Mouse (Mus musculus): ENCODE measurements around the gene Hba-x. TPM values are rescaled to one million over a fixed set of nuclear protein-coding genes. Genes with fewer than 3 reads are reported as not detected.
"Not testable (repeated sequence)": the region's sequence is repeated elsewhere in the genome, so short reads cannot be mapped to it uniquely, and the experiment has no call there.

Gene Hba-x
- total RNA-seq, 4 experiments from 2014 or later = not detected

DNA sequence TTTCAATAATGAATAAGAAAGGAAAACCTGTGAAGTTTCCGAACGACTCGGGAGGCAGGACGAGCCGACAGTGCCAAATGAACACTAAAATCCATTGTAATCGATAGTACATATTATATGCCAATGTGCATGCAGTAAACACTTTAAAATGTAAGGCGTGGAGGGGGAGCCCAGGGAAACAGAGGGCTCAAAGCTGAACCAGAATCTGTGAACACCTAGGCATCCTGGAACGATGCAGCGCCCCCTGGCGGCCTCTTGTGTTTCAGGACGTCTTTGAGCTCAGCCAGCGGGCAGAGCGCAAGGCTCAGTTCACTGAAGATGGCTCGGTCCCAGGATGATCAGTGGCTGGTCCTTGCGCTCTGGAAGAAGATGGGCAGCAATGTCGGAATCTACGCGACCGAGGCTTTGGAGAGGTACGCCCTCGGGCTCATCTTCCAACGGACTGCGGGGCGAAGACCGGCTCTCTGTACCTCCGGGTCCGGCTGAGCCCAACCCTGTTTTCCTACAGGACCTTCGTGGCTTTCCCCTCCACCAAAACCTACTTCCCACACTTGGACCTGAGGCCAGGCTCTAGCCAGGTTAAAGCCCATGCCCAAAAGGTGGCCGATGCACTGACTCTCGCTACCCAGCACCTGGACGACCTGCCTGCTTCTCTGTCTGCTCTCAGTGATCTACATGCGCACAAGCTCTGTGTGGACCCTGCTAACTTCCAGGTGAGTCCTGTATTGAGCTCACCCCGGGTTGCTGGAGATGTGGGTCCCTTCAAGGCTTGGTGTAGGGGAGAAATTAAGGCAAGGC is 10.7 kb downstream of the Hba-x start, which contains the start of gene Hbq1b:
Hbq1b (plus strand) TSS at position 271 of the 798 bp plus-strand sequence.
- peak; percentile 45 for DNase-seq

DNA sequence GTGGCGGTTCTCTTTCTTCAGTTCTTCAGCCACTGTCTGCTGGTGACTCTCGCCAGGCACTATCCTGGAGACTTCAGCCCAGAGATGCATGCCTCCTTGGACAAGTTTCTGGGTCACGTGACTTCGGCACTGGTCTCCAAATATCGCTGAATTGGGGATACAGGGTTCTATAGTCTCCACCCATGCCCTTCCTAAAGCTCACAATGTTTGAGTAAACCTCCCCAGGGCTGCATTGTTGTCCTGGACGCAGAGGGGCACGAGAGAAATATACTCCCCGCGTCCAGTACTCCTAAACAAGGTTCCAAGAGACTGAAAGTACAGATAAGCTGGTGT is 11.3 kb downstream of the Hba-x start:
- no peak for DNase-seq

DNA sequence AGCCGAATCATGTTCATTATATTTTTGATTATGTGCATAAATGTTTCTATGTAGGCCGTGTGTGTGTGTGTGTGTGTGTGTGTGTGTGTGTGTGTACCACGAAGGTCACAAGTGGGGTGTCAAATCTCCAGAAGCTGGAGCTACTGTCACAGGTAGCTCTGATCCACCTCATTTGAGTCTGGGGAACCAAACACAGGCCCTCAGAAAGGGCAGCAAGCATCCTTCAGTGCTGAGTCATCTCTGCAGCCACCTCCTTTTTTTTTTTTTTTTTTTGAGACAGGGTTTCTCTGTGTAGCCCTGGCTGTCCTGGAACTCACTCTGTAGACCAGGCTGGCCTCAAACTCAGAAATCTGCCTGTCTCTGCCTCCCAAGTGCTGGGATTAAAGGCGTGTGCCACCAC is 16.6 kb downstream of the Hba-x start:
- DNase-seq = not testable (repeated sequence)

DNA sequence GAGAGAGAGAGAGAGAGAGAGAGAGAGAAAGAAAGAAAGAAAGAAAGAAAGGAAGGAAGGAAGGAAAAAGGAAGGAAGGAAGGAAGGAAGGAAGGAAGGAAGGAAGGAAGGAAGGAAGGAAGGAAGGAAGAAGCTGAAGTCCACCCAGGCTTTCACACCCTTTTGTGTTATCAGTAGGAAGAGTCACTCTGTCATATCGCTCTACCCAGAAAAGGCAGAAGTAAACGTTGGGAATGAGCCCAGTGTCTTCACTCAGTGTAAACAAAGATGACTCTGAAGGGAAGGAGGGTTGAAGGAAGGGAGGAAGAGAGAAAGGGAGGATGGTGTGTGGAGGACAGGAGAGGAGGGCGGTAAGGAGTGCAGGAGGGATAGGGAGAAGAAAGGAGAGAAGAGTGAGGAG is 17.3 kb downstream of the Hba-x start:
- not testable (repeated sequence) for DNase-seq

DNA sequence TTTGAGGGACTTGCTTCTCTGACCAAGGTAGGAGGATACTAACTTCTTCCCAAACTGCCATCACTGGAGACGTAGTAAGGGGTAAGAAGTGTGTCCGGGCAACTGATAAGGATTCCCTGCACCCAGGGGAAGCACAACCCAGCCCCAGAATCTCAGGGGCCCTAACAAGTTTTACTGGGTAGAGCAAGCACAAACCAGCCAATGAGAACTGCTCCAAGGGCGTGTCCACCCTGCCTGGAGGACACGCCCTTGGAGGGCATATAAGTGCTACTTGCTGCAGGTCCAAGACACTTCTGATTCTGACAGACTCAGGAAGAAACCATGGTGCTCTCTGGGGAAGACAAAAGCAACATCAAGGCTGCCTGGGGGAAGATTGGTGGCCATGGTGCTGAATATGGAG is 20.0 kb downstream of the Hba-x start, which contains the start of gene Hba-a2:
Hba-a2 (plus strand) TSS at position 287 of the 400 bp plus-strand sequence.
- DNase-seq = not testable (repeated sequence)

DNA sequence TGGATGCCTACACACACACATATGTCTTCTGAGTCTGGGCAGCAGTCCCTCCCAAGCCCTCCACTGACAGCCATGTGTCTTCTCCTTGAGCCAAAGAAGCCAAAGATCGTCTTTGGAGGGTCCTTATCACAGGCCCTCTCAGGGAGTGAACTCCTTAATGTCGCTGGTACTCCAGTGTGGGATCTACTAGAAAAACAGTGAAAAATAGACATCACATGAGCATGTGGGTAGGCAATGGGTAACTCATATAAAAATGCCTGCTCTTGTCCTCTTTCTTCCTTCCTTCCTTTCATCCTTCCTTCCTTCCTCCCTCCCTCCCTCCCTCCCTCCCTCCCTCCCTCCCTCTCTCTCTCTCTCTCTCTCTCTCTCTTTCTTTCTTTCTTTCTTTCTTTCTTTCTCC is 21.2 kb downstream of the Hba-x start:
- DNase-seq = not testable (repeated sequence)

DNA sequence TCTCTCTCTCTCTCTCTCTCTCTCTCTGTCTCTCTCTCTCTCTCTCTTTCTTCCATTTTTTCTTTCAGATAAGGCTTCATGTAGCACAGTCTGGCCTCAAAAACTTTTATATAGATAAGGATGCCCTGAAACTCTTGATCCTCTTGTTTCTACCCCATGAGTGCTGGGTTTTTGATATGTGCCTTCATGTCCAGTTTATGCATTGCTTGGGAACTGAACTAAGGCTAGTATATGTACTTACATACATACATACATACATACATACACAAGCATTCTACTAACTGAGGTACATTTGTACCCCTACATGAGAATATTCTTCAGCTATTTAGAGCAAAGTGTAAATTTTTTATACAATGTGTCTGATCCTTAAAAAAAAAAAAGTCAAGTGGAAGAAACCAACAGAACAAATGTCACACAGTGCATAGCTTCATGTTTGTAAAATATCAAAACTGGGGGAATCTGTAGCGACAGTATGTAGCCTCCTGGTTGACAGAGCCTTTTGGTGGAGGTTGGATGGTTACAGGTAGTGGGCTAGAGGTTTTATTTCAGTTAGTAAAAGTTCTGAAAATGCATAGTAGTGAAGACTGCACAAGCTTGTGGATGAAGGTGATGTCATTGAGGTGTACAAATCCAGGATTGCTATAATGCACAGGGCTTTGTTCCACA is 21.8 kb downstream of the Hba-x start:
- DNase-seq = no peak

DNA sequence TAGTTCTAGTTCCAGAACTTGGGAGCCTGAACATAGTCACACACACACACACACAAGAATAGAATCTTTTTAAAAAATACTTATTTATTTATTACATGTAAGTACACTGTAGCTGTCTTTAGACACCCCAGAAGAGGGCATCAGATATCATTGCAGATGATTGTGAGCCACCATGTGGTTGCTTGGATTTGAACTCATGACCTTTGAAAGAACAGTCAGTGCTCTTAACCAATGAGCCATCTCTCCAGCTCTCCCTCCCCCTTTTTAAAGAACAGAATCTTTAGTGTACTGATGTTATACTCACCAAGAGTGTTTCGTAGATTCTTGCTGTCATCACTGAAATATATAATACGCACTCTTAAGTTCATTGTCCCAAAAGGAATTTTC is 22.3 kb downstream of the Hba-x start:
- no peak for DNase-seq

DNA sequence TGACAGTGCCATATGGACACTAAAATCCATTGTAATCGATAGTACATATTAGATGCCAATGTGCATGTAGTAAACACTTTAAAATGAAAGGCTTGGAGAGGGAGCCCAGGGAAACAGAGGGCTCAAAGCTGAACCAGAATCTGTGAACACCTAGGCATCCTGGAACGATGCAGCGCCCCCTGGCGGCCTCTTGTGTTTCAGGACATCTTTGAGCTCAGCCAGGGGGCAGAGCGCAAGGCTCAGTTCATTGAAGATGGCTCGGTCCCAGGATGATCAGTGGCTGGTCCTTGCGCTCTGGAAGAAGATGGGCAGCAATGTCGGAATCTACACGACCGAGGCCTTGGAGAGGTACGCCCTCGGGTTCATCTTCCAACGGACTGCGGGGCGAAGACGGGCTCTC is 23.7 kb downstream of the Hba-x start, which contains the start of gene Hbq1a:
Hbq1a (plus strand) TSS at position 205 of the 400 bp plus-strand sequence.
- not testable (repeated sequence) for DNase-seq

DNA sequence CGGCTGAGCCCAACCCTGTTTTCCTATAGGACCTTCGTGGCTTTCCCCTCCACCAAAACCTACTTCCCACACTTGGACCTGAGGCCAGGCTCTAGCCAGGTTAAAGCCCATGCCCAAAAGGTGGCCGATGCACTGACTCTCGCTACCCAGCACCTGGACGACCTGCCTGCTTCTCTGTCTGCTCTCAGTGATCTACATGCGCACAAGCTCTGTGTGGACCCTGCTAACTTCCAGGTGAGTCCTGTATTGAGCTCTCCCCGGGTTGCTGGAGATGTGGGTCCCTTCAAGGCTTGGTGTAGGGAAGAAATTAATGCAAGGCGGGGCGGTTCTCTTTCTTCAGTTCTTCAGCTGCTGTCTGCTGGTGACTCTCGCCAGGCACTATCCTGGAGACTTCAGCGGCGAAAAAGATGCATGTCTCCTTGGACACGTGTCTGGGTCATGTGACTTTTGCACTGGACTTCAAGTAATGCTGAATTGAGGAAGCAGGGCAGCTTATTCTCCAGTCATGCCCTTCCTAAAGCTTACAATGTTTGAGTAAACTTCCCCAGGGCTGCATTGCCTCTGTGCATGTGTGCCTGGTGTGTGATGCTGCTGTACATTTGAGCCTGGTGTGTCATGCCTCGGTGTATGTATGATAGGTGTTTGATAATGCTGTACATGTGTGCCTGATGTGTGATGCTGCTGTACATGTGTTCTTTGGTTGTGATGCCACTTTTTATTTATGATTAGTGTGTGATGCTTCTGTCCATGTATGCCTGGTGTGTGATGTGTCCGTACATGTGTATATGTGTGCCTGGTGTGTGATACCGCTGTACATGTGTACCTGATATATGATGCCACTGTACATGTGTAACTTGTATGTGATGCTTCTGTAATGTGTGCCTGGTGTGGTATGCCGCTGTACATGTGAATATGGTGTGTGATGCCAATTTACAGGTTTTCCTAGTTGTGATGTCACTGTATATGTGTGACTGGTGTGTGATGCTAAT is 24.4 kb downstream of the Hba-x start:
- DNase-seq = no peak

DNA sequence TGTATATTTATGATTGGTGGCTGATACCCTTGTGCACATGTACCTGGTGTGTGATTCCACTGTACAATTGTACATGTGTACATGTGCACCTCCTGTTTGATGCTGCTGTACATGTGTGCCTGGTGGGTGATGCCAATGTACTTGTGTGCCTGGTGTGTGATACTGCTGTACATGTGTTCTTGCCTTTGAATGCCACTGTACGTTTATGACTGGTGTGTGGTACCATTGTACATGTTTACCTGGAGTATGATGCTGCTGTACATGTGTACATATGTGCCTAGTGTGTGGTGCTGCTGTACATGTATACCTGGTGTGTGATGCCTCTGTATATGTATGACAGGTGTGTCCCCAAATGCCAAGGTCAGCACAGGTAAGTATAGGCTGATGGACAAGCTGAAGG is 25.3 kb downstream of the Hba-x start:
- no peak for DNase-seq

DNA sequence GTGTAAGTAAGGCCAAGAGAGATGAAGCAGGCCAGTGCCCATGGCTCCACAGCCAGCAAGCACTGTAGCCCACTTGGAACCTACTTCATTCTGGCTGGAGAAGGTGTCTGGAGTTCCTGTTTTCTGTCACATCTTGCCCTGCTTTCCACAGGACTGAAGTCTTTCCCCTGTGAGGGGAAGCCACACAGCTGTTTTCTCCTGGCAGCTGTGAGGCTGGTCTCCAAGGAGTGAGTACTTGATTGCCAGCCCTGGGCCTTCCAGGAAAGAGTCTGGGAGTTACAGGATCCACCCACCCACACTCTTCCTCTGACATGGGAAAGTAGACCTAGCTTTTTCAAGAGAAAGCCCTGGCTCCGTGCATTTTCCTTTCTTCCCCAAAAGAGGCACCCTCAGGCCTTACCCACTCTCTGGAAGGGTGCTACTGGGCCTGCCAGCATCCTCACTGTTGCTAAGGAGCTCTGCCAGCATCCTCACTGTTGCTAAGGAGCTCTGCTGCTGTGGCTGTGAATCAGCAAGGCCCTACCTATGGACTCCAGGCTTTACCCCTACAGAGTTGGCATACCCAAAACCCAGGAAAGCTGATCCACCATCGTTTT is 26.7 kb downstream of the Hba-x start:
- DNase-seq = no peak

DNA sequence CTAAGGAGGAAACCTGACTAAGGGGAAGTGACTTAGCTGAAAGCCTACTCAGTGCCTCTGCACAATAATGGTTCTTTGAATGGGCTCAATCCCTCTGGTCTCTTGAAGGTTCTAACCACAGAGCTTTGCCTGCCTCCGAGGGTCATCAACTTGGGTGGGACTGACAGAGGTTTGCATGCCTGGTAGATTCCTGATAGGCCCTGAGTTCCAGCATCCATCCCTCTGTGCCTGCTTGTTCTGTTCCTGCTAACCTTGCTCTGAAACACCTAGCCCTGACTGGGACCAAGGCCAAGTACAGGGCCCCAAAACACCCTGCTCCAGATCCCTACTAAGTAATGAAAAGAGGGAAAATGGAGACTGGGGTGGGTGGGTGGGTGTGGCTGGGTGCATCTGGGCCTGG is 27.3 kb downstream of the Hba-x start:
- DNase-seq = no peak

DNA sequence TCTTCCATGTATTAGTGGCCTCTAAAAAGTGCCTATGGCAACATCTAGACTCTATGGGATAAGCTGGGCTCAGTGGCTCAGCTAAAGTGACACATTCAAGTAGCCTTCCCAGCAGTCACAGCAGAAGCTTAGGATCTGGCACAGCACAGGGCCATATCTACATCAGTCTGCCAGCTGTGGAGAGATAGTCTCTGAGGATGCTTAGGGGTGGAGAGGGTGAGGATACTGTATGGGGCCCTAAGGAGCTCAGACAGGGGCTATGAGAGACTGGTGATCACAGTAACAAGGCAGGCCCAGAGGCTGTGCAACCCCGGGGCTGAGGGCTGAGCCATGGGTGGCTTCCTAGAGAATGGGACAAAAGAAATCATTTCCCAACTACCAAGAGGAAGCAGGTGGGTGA is 30.8 kb downstream of the Hba-x start:
- no peak for DNase-seq

DNA sequence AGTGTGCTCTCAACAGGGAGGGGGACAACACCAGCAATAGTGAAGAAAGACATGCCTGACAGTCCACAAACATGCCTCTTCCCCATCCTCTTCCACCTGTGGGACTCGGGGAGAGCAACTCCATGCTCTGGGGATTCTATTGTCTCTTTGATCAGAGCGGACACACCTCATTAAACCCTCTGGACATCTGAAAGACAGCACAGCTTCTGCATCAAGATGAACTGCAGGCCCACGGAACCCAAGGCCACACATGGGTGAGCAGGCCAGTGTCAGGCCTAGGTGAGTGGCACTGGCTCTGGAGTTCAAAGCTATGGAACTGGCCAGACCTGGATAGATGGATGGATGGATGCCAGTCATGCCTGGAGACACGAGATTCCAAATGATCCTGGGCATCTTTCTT is 33.2 kb downstream of the Hba-x start:
- no peak for DNase-seq

DNA sequence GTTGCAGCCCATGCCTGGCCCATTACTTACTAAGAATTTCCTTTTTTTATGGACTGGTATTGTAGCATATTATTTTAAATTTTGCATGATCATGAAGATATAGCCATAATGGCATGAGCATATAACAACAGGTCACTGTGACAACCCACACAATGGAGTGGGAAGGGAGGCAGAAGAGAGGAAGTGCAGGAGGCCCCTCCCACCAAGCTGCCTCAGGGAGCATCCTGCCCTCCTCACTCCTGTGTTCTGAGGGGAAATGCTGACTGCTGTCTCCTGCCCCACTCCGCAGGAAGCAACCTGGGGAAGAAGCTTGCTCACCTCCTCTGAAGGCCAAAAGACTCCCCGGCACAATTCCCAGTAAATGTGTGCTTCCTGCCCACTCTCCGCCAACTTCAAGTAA is 33.7 kb downstream of the Hba-x start:
- DNase-seq = no peak

DNA sequence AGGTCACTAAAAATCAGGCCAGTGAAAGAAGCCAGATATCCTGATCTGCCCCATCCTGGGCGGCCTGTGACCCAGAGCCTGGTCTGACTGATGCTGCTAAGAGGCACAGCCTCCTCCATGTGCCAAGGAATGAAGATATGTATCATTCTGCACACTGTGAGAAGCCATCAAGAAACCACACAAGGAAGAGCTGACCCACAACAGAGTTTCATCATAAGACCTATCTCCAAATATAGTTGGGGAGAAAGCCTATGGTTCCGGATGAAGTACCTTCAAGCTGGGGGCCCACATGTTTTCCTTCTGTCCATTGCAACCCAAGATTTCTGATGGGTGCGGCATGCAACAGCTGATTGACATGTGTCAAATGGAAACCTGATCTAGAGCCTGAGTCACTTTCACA is 39.8 kb downstream of the Hba-x start:
- no peak for DNase-seq

DNA sequence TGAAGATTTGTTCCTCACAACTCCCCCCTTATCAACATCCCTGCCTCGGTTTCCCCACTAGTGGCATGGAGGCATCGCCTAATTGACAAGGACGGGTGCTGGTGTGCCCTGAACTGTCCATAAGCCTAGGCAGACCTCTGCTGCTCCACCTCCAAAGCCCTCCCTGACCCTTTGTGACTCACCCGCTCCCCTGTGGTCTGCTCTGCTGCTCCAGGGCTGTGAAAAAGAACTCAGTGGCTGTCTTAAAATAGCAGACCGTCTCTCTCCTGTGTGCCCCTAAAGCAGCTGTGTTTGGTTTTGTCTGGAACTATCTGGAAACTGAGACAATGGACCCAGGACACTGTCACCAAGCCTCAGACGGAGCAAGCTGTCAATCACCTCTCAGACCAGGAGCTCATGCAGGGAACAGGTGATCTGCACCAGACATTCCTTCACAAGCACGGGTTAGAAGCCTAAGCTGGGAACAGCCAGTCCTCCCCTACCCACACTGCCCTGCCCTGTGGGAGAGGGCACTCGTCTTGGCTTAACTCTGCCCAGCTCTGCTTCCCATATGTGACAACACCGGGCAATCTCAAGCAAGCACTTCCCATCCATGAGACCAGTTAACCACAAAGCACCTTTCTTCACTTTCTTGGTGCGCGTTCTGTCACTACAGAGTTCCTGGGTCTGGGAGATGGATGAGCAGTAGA is 44.5 kb downstream of the Hba-x start:
- no peak for DNase-seq

DNA sequence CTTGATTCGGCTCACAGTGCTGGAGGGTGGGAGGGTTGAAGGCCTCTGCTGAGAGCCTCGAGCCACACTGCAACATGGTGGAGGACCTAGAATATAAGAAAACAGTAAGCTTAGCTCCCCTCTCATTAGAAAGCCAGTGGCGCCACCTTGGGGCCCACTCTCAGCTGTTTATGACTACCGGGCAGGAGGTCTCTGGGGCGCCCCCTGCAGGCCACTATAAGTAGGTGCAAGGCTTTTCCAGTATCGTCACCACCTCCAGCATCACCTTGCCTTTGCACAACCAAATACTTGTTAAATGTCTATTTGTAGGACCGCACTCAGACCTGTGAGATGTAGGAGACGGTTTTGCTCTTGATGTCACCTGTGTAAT is 45.0 kb downstream of the Hba-x start:
- peak; percentile 42 for DNase-seq

DNA sequence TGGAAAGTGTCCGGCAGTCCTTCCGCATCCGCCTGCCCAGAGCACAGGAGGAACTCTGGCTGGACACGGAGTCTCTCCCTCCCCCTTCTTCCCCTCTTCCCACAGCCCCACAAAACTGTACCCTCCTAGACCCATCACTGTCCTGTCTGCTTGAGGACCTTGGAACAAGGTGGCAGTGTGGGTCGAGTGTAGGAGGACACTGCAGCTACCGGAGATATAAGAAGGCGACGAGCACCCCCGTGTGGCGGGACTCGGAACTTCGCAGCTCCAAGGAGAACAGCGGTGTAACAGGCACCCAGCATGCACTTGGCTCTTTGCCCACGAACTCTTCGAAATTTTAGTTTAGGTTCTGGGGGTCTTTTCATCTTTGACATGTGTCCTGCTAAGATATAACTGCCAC is 48.4 kb downstream of the Hba-x start:
- peak; percentile 73 for DNase-seq

Data from adrenal gland, adult 8-10 months (tissue).